Mouse (Mus musculus) MEL (cell line): Measurements from ENCODE around the gene Gpx1. TPM values are rescaled to one million over a fixed set of nuclear protein-coding genes. Genes with fewer than 3 reads are reported as not detected.

Source experiments
- DNase-seq: peaks from one replicate; pipeline ENCODE4 v3.0.0; 2011; ENCODE audit warnings: low read depth, low spot score
- H3K27ac ChIP-seq: 2 replicates; pipeline ENCODE4 v1.5.1; 2012; ENCODE audit warnings: low read depth, mild to moderate bottlenecking, control low read depth, low read length, moderate library complexity; ENCODE audit not compliant: control insufficient read depth
- H3K27me3 ChIP-seq, 2 experiments: fragments of 150-350 bp in 1 of 2; sonication (generic) in 1 of 2; 2 replicates each; pipeline ENCODE4 v1.6.1; 2012; ENCODE audit warnings: low read length in 2 of 2, mild to moderate bottlenecking in 2 of 2, improper control_type of control experiment in 1 of 2, moderate library complexity in 1 of 2; ENCODE audit not compliant: insufficient read depth in 2 of 2, control insufficient read depth in 1 of 2
- H3K36me3 ChIP-seq, 2 experiments: 2 replicates each; pipeline ENCODE4 v1.6.1; 2012 to 2014; ENCODE audit warnings: low read length in 2 of 2, improper control_type of control experiment in 1 of 2, inconsistent platforms in 1 of 2, mild to moderate bottlenecking in 1 of 2; ENCODE audit not compliant: insufficient read depth in 2 of 2, control insufficient read depth in 1 of 2
- H3K4me1 ChIP-seq, 2 experiments: fragments of 150-350 bp in 1 of 2; sonication (generic) in 1 of 2; 2 replicates each; pipeline ENCODE4 v1.6.1; 2012; ENCODE audit warnings: low read length in 2 of 2, improper control_type of control experiment in 1 of 2, mild to moderate bottlenecking in 1 of 2; ENCODE audit not compliant: insufficient read depth in 2 of 2, control insufficient read depth in 1 of 2
- H3K4me3 ChIP-seq, 2 experiments: fragments of 150-350 bp in 1 of 2; sonication (generic) in 1 of 2; 2 replicates each; pipeline ENCODE4 v1.5.1; 2012; ENCODE audit warnings: low read depth in 2 of 2, low read length in 2 of 2, mild to moderate bottlenecking in 2 of 2, moderate library complexity in 2 of 2, control low read depth in 1 of 2, improper control_type of control experiment in 1 of 2; ENCODE audit not compliant: control insufficient read depth in 1 of 2, insufficient read depth in 1 of 2
- H3K79me2 ChIP-seq: 2 replicates; pipeline ENCODE4 v1.6.1; 2012; ENCODE audit warnings: mild to moderate bottlenecking, low read length, moderate library complexity; ENCODE audit not compliant: control insufficient read depth, poor library complexity, insufficient read depth
- H3K9ac ChIP-seq: 2 replicates; pipeline ENCODE4 v1.6.1; 2012; ENCODE audit warnings: low read depth, mild to moderate bottlenecking, control low read depth, low read length, moderate library complexity; ENCODE audit not compliant: control insufficient read depth, poor library complexity, severe bottlenecking
- H3K9me3 ChIP-seq: fragments of 150-350 bp; sonication (generic); replicated peaks from 2 replicates; pipeline ENCODE4 v1.6.1; 2012; ENCODE audit warnings: mild to moderate bottlenecking, low read length, improper control_type of control experiment, moderate library complexity; ENCODE audit not compliant: insufficient read depth
- BHLHE40 ChIP-seq: IDR thresholded peaks from 2 replicates; pipeline ENCODE4 v1.6.1; 2012; ENCODE audit warnings: low read depth, mild to moderate bottlenecking, inconsistent platforms, low read length, improper control_type of control experiment, borderline replicate concordance
- CHD1 ChIP-seq: IDR thresholded peaks from 2 replicates; pipeline ENCODE4 v1.6.1; 2012; ENCODE audit warnings: low read depth, mild to moderate bottlenecking, inconsistent platforms, low read length, improper control_type of control experiment
- E2F4 ChIP-seq: IDR thresholded peaks from 2 replicates; pipeline ENCODE4 v1.6.1; 2011; ENCODE audit warnings: low read depth, low read length, improper control_type of control experiment, borderline replicate concordance
- ELF1 ChIP-seq: IDR thresholded peaks from 2 replicates; pipeline ENCODE4 v1.6.1; 2014; ENCODE audit warnings: low read depth, mild to moderate bottlenecking, inconsistent platforms, low read length, improper control_type of control experiment, moderate library complexity
- EP300 ChIP-seq, 2 experiments: IDR thresholded peaks; 2 replicates each; pipeline ENCODE4 v1.6.1; 2011; ENCODE audit warnings: improper control_type of control experiment in 2 of 2, low read length in 2 of 2, low read depth in 1 of 2, mild to moderate bottlenecking in 1 of 2
- ETS1 ChIP-seq: IDR thresholded peaks from 2 replicates; pipeline ENCODE4 v1.6.1; 2012; ENCODE audit warnings: low read depth, mild to moderate bottlenecking, inconsistent platforms, low read length, improper control_type of control experiment, moderate library complexity
- HCFC1 ChIP-seq: IDR thresholded peaks from 2 replicates; pipeline ENCODE4 v1.6.1; 2012; ENCODE audit warnings: low read depth, mild to moderate bottlenecking, inconsistent platforms, low read length, improper control_type of control experiment, moderate library complexity
- JUND ChIP-seq: IDR thresholded peaks from 2 replicates; pipeline ENCODE4 v1.6.1; 2011; ENCODE audit warnings: low read depth, mild to moderate bottlenecking, improper control_type of control experiment, low read length
- MAX ChIP-seq: IDR thresholded peaks from 2 replicates; pipeline ENCODE4 v1.6.1; 2011; ENCODE audit warnings: low read length, improper control_type of control experiment
- MAZ ChIP-seq: IDR thresholded peaks from 2 replicates; pipeline ENCODE4 v1.6.1; 2012; ENCODE audit warnings: low read depth, mild to moderate bottlenecking, inconsistent platforms, low read length, improper control_type of control experiment
- MXI1 ChIP-seq: IDR thresholded peaks from 2 replicates; pipeline ENCODE4 v1.6.1; 2011; ENCODE audit warnings: mild to moderate bottlenecking, low read depth, low read length, improper control_type of control experiment
- MYB ChIP-seq: IDR thresholded peaks from 2 replicates; pipeline ENCODE4 v1.6.1; 2011; ENCODE audit warnings: mild to moderate bottlenecking, low read depth, low read length, improper control_type of control experiment
- NELFE ChIP-seq: IDR thresholded peaks from 2 replicates; pipeline ENCODE4 v1.6.1; 2011; ENCODE audit warnings: low read depth, low read length, improper control_type of control experiment
- POLR2A ChIP-seq, 2 experiments: IDR thresholded peaks; 2 replicates each; pipeline ENCODE4 v1.6.1; 2011 to 2012; ENCODE audit warnings: low read length in 2 of 2, mild to moderate bottlenecking in 2 of 2, control low read depth in 1 of 2, improper control_type of control experiment in 1 of 2, low read depth in 1 of 2, moderate library complexity in 1 of 2; ENCODE audit not compliant: control insufficient read depth in 1 of 2, insufficient read depth in 1 of 2, poor library complexity in 1 of 2
- POLR2AphosphoS2 ChIP-seq: IDR thresholded peaks from 2 replicates; pipeline ENCODE4 v1.6.1; 2011; ENCODE audit warnings: low read length, improper control_type of control experiment
- POLR2AphosphoS5 ChIP-seq: IDR thresholded peaks from 2 replicates; pipeline ENCODE4 v1.6.1; 2012; ENCODE audit warnings: low read depth, borderline replicate concordance, mild to moderate bottlenecking, inconsistent platforms, low read length, moderate library complexity, mixed read lengths
- SIN3A ChIP-seq: IDR thresholded peaks from 2 replicates; pipeline ENCODE4 v1.6.1; 2012; ENCODE audit warnings: low read length, improper control_type of control experiment, inconsistent platforms
- TAL1 ChIP-seq: IDR thresholded peaks from 2 replicates; pipeline ENCODE4 v1.6.1; 2012; ENCODE audit warnings: mild to moderate bottlenecking, inconsistent platforms, low read length, moderate library complexity, mixed read lengths
- TBP ChIP-seq: IDR thresholded peaks from 2 replicates; pipeline ENCODE4 v1.8.0; 2011; ENCODE audit warnings: low read depth, low read length, improper control_type of control experiment
- TCF12 ChIP-seq: IDR thresholded peaks from 2 replicates; pipeline ENCODE4 v1.6.1; 2014; ENCODE audit warnings: low read depth, mild to moderate bottlenecking, inconsistent platforms, low read length, improper control_type of control experiment, moderate library complexity
- USF1 ChIP-seq: IDR thresholded peaks from 2 replicates; pipeline ENCODE4 v1.6.1; 2014; ENCODE audit warnings: low read depth, mild to moderate bottlenecking, inconsistent platforms, low read length, improper control_type of control experiment, moderate library complexity
- ZKSCAN1 ChIP-seq: IDR thresholded peaks from 2 replicates; pipeline ENCODE4 v1.6.1; 2012; ENCODE audit warnings: low read depth, mild to moderate bottlenecking, inconsistent platforms, low read length, improper control_type of control experiment, moderate library complexity
- ZMIZ1 ChIP-seq: IDR thresholded peaks from 2 replicates; pipeline ENCODE4 v1.6.1; 2012; ENCODE audit warnings: low read depth, mild to moderate bottlenecking, inconsistent platforms, low read length, improper control_type of control experiment, moderate library complexity
- ZNF384 ChIP-seq: IDR thresholded peaks from 2 replicates; pipeline ENCODE4 v1.6.1; 2012; ENCODE audit warnings: low read depth, mild to moderate bottlenecking, inconsistent platforms, low read length, improper control_type of control experiment
- polyA plus RNA-seq, 2 experiments: library from polyadenylated mRNA; stranded (reverse) in 1 of 2; unstranded in 1 of 2; fragments of >175 nt in 1 of 2; fragments of >200 nt in 1 of 2; gene quantifications; 2 replicates each; pipeline versions ENCODE4 v1.2.1 to v1.2.4; 2012; ENCODE audit warnings: low replicate concordance in 2 of 2, low read depth in 1 of 2; ENCODE audit not compliant: insufficient read length in 2 of 2, insufficient read depth in 1 of 2, missing spikeins in 1 of 2
- total RNA-seq: library from RNA; depleted of rRNA; stranded (reverse); fragments of 300-350 nt; gene quantifications from 2 replicates; pipeline ENCODE4 v1.2.3, GENCODE M21; 2012

Gene Gpx1
- total and polyA plus RNA-seq, 3 experiments: 1,085 to 1,351 (median 1,266) TPM

- H3K79me2 ChIP-seq: peaks cover 35% of the 10 kb centered on the region
- peak overlapping the region; percentile 98 for H3K27ac ChIP-seq
- H3K27me3 ChIP-seq: no peaks in the 10 kb centered on the region
- no peaks in the 10 kb centered on the region for H3K9me3 ChIP-seq
- H3K4me1 ChIP-seq: peaks cover 21 to 50% of the 10 kb centered on the region in 2 experiments
- peaks cover 0 to 48% of the 10 kb centered on the region in 2 experiments; a peak in 2 of 4 replicates for H3K36me3 ChIP-seq
- TF ChIP-seq JUND: no peak
- peak; percentile 34; the same call in 1 of the 2 replicates for TF ChIP-seq ZNF384
- TF ChIP-seq, all 39 proteins: peak for 1
- no peak for DNase-seq
- no peak overlapping the region for H3K4me3 ChIP-seq
- peak overlapping the region; percentile 37 for H3K9ac ChIP-seq
Measured at GRCm38 (mm10) chr9:108344471-108344870, 5.8 kb downstream of the Gpx1 start.

GRCm38 (mm10) chr9:108347024-108347423, 8.3 kb downstream of the Gpx1 start:
- Histone ChIP-seq H3K36me3 (peaks cover 9 to 37% of the 10 kb centered on the region in 2 experiments), H3K79me2 (peaks cover 30% of the 10 kb centered on the region), H3K9me3 (no peaks in the 10 kb centered on the region), H3K27ac (peak overlapping the region; percentile 92), H3K4me3 (peak overlapping the region; percentile 94 to 95), H3K4me1 (peaks cover 17 to 40% of the 10 kb centered on the region in 2 experiments), H3K9ac (peak overlapping the region; percentile 91), H3K27me3 (no peaks in the 10 kb centered on the region)
- TF ChIP-seq MAX (peak; percentile 40; the same call in 1 of the 2 replicates), TAL1 (no peak), POLR2AphosphoS5 (no peak), TCF12 (peak; percentile 25; the same call in 1 of the 2 replicates), MYB (no peak), SIN3A (peak; percentile 69), CHD1 (peak; percentile 86; the same call in 1 of the 2 replicates), POLR2AphosphoS2 (no peak), ELF1 (no peak)
- no peak for DNase-seq

- H3K9me3 ChIP-seq: no peaks in the 10 kb centered on the region
- H3K36me3 ChIP-seq: peaks cover 12 to 32% of the 10 kb centered on the region in 2 experiments
- H3K4me1 ChIP-seq: peaks cover 13 to 37% of the 10 kb centered on the region in 2 experiments
- peaks cover 30% of the 10 kb centered on the region for H3K79me2 ChIP-seq
- H3K27me3 ChIP-seq: no peaks in the 10 kb centered on the region
- H3K27ac ChIP-seq: peak within 1 kb of the TSS; percentile 92
- peak; percentile 91 for DNase-seq
- H3K9ac ChIP-seq: peak within 1 kb of the TSS; percentile 93
- peak within 1 kb of the TSS; percentile 94 to 95 for H3K4me3 ChIP-seq
- peak; percentile 78 for TF ChIP-seq ELF1
- peak; percentile 78; the same call in 1 of the 2 replicates for TF ChIP-seq BHLHE40
- TF ChIP-seq MXI1: peak; percentile 80
- TF ChIP-seq ZKSCAN1: no peak
- no peak; a peak in 1 of 4 replicates for TF ChIP-seq EP300 (IDR thresholded peaks at IDR 0.05; ENCODE audit: low read depth in 1 of 2, low read length in 2 of 2)
- 0 out of 2 replicates have a peak, but pooled peaks have one; percentile 4 for TF ChIP-seq ETS1
- peak; percentile 47; the same call in 1 of the 2 replicates for TF ChIP-seq TCF12
- peak; percentile 70 for TF ChIP-seq ZMIZ1
- TF ChIP-seq MYB: no peak
- TF ChIP-seq TBP: peak; percentile 28; the same call in 1 of the 2 replicates
- peak; percentile 57; the same call in 1 of the 2 replicates for TF ChIP-seq MAX
- peak; percentile 62 for TF ChIP-seq SIN3A
- no peak for TF ChIP-seq E2F4
- peak; percentile 82 for TF ChIP-seq HCFC1
- TF ChIP-seq USF1: peak; percentile 51; the same call in 1 of the 2 replicates
- peak; percentile 71; the same call in 1 of the 2 replicates for TF ChIP-seq NELFE
- peak; percentile 74 to 83 for TF ChIP-seq POLR2A (IDR thresholded peaks at IDR 0.05; ENCODE audit: control insufficient read depth in 1 of 2, insufficient read depth in 1 of 2, low read depth in 1 of 2, low read length in 2 of 2, poor library complexity in 1 of 2)
- peak; percentile 74; the same call in 1 of the 2 replicates for TF ChIP-seq MAZ
Measured at GRCm38 (mm10) chr9:108347540-108348289, 9.0 kb downstream of the Gpx1 start, which contains the start of gene Usp4. Gene Usp4 (plus strand): TSS chr9:108347853.
